38 mouse cellular contexts compared by ENCODE assay signal in the genomic region with DNA sequence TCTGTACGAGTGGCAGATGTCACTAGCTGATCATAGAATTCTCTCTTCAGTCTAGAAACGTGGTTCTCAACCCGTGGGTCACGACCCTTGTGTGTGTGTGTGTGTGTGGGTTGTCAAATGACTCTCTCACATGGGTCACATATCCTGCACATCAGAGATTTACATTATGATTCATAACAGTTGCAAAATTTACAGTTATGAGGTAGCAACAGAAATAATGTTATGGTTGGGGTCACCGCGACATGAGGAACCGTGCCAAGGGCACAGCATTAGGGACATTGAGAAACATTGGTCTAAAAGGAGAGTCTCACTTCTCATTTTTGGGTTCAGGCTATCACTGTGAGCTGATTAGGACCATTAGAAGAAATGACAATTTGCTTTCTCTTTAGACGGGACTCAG. TPM values are rescaled to one million over a fixed set of nuclear protein-coding genes. Genes with fewer than 3 reads are reported as not detected.
DNase-seq lines count a peak whose midpoint lies in the region; ATAC-seq and TF ChIP-seq lines count a peak whose summit lies in the region.
"Had no signal": no experiment of that assay in that cellular context is flagged by ENCODE, and none has a peak within 500 bp of the region (broad histone marks: within the 10 kb centered on the region; RNA-seq: fewer than 3 reads in every experiment).

No protein-coding gene starts in this region.

- no peak overlapping the region for H3K4me2 ChIP-seq in lung, embryonic 14.5 days
- no peak overlapping the region for H3K4me2 ChIP-seq in CH12.LX (ENCODE audit: insufficient read depth, low read depth, poor library complexity, severe bottlenecking)
- H3K4me2 ChIP-seq: embryonic facial prominence, embryonic 15.5 days; forebrain, embryonic 13.5 days; heart, embryonic 12.5 days; hindbrain, embryonic 13.5 days; liver, embryonic 13.5 days; lung, embryonic 15.5 days; midbrain, embryonic 13.5 days had no signal

- no peak for TF ChIP-seq RAD21 in CH12.LX (IDR thresholded peaks at IDR 0.05; ENCODE audit: low read depth, low read length)

- H3K4me1 ChIP-seq in lung, embryonic 14.5 days (ENCODE audit: insufficient read depth), result peaks cover 11% of the 10 kb centered on the region; the same call in 1 of the 2 replicates
- peaks cover 13 to 14% of the 10 kb centered on the region in 2 experiments for H3K4me1 ChIP-seq in CH12.LX (ENCODE audit: control insufficient read depth in 1 of 2, insufficient read depth in 2 of 2)
- H3K4me1 ChIP-seq in limb, embryonic 10.5 days, result peaks cover 82% of the 10 kb centered on the region
- H3K4me1 ChIP-seq: heart, embryonic 12.5 days had no signal

- 61% methylated on average over 8 of the region's 8 CpGs for WGBS in lung, embryonic 14.5 days
- 77% methylated on average over 8 of the region's 8 CpGs for WGBS in limb, embryonic 10.5 days

- no peaks in the 10 kb centered on the region for H3K36me3 ChIP-seq in lung, embryonic 14.5 days (ENCODE audit: insufficient read depth)
- no peaks in the 10 kb centered on the region for H3K36me3 ChIP-seq in CH12.LX (replicated peaks in 1 of 2; ENCODE audit: control insufficient read depth in 1 of 2, insufficient read depth in 1 of 2, low read length in 1 of 2)
- H3K36me3 ChIP-seq in limb, embryonic 10.5 days, result no peaks in the 10 kb centered on the region
- H3K36me3 ChIP-seq: embryonic facial prominence, embryonic 10.5 days; embryonic facial prominence, embryonic 15.5 days; heart, embryonic 12.5 days; hindbrain, embryonic 13.5 days; liver, embryonic 13.5 days; lung, embryonic 15.5 days; midbrain, embryonic 13.5 days had no signal

- no peaks in the 10 kb centered on the region for H3K9me3 ChIP-seq in lung, embryonic 14.5 days (ENCODE audit: low read depth, low read length)
- H3K9me3 ChIP-seq in CH12.LX (replicated peaks; ENCODE audit: low read length), result no peaks in the 10 kb centered on the region
- no peaks in the 10 kb centered on the region for H3K9me3 ChIP-seq in limb, embryonic 10.5 days (replicated peaks)
- H3K9me3 ChIP-seq: embryonic facial prominence, embryonic 10.5 days; embryonic facial prominence, embryonic 15.5 days; forebrain, embryonic 13.5 days; heart, embryonic 12.5 days; hindbrain, embryonic 13.5 days; liver, embryonic 13.5 days; lung, embryonic 15.5 days; midbrain, embryonic 13.5 days had no signal

- no peak overlapping the region for H3K9ac ChIP-seq in lung, embryonic 14.5 days
- H3K9ac ChIP-seq in CH12.LX (ENCODE audit: insufficient read depth, low read depth), result no peak overlapping the region
- H3K9ac ChIP-seq: embryonic facial prominence, embryonic 15.5 days; forebrain, embryonic 13.5 days; heart, embryonic 12.5 days; hindbrain, embryonic 13.5 days; liver, embryonic 13.5 days; lung, embryonic 15.5 days; midbrain, embryonic 13.5 days had no signal

- TF ChIP-seq CTCF in lung, embryonic 14.5 days (IDR thresholded peaks at IDR 0.05; ENCODE audit: low read depth), result no peak
- TF ChIP-seq CTCF in CH12.LX (conservative IDR thresholded peaks at IDR 0.05 in 1 of 2, IDR thresholded peaks at IDR 0.05 in 1 of 2; ENCODE audit: low read depth in 2 of 2, low read length in 2 of 2), result no peak

- no peak for ATAC-seq in lung, embryonic 14.5 days (ENCODE audit: insufficient read depth)
- ATAC-seq: forebrain, embryonic 13.5 days; intestine, embryonic 16.5 days; midbrain, embryonic 13.5 days; Patski had no signal

- H3K4me3 ChIP-seq in lung, embryonic 14.5 days (ENCODE audit: low read depth, low read length), result no peak overlapping the region
- no peak overlapping the region for H3K4me3 ChIP-seq in CH12.LX (replicated peaks in 1 of 3; ENCODE audit: low read depth in 2 of 3, low read length in 2 of 3, poor library complexity in 1 of 3)
- no peak overlapping the region for H3K4me3 ChIP-seq in limb, embryonic 10.5 days
- H3K4me3 ChIP-seq: embryonic facial prominence, embryonic 10.5 days; embryonic facial prominence, embryonic 15.5 days; forebrain, embryonic 13.5 days; heart, embryonic 12.5 days; hindbrain, embryonic 13.5 days; liver, embryonic 13.5 days; lung, embryonic 15.5 days; midbrain, embryonic 13.5 days had no signal

- TF ChIP-seq POLR2A in CH12.LX (IDR thresholded peaks at IDR 0.05; ENCODE audit: low read depth, low read length), result no peak

- dilution Hi-C loops in CH12.LX (cut with MboI; ENCODE audit: extremely low pct_ligation_motif_present, extremely low pct_unique_long_range_greater_than_20kb, low sequenced_read_pairs), result no loop called here

- in situ Hi-C loops in CH12.LX (cut with MboI; ENCODE audit: low pct_ligation_motif_present, low pct_unique_long_range_greater_than_20kb, low sequenced_read_pairs), result no loop called here

- intact Hi-C loops in left cerebral cortex, postnatal 14 days (cut with DNase I), result no loop called here

- H3K79me2 ChIP-seq in CH12.LX (replicated peaks; ENCODE audit: control insufficient read depth, extremely low read depth, insufficient read depth, poor library complexity, severe bottlenecking), result no peaks in the 10 kb centered on the region

- TF ChIP-seq EP300 in CH12.LX (IDR thresholded peaks at IDR 0.05; ENCODE audit: low read length), result peak; percentile 62; the same call in 1 of the 2 replicates

- H3K27me3 ChIP-seq in lung, embryonic 14.5 days (ENCODE audit: insufficient read depth, low read length), result no peaks in the 10 kb centered on the region
- peaks cover 80% of the 10 kb centered on the region for H3K27me3 ChIP-seq in CH12.LX (replicated peaks)
- H3K27me3 ChIP-seq in limb, embryonic 10.5 days (ENCODE audit: low read depth, poor library complexity, severe bottlenecking), result peaks cover 14% of the 10 kb centered on the region; the same call in 1 of the 2 replicates
- H3K27me3 ChIP-seq: embryonic facial prominence, embryonic 15.5 days; forebrain, embryonic 13.5 days; hindbrain, embryonic 13.5 days; lung, embryonic 15.5 days; midbrain, embryonic 13.5 days; Patski had no signal

- H3K27ac ChIP-seq in lung, embryonic 14.5 days (ENCODE audit: low read depth), result no peak overlapping the region
- H3K27ac ChIP-seq in CH12.LX (ENCODE audit: insufficient read depth, low read depth), result no peak overlapping the region
- peak overlapping the region; percentile 80; the same call in 1 of the 2 replicates for H3K27ac ChIP-seq in limb, embryonic 10.5 days
- H3K27ac ChIP-seq: embryonic facial prominence, embryonic 15.5 days; forebrain, embryonic 13.5 days; hindbrain, embryonic 13.5 days; kidney, postnatal 0 days; liver, embryonic 13.5 days; lung, embryonic 15.5 days; midbrain, embryonic 13.5 days; stomach, postnatal 0 days had no signal

- DNase-seq in lung, embryonic 14.5 days, result peak; percentile 41
- no peak for DNase-seq in lung, postnatal 10 days
- DNase-seq in CH12.LX (ENCODE audit: extremely low read depth) (peak; percentile 31), MN1 (ENCODE audit: low spot score) (no peak)
- no peak for DNase-seq in limb, embryonic 10.5 days (ENCODE audit: low spot score)
- DNase-seq in monocyte, adult 2 months (ENCODE audit: low read depth in 1 of 2, low spot score in 2 of 2), result peak; percentile 78 to 81
- DNase-seq in kidney, postnatal 14 days, result no peak
- no peak for DNase-seq in left cerebral cortex, postnatal 14 days (ENCODE audit: low spot score in 2 of 2)
- DNase-seq: adrenal gland, postnatal 14 days; cerebellum, adult 11-12 months; cerebellum, postnatal 14 days; gastrocnemius, postnatal 14 days; heart, adult 18-20 months; heart, postnatal 4 days; kidney, adult 8-10 months; layer of hippocampus, postnatal 36 days; liver, embryonic 13.5 days; right cerebral cortex, adult 18-20 months; spleen, adult 18-20 months; thymus, adult 2 months; thymus, postnatal 36 days had no signal

TF ChIP-seq in CH12.LX, 34 proteins besides CTCF, POLR2A, EP300 and RAD21:
- TF ChIP-seq E2F4 (IDR thresholded peaks at IDR 0.05; ENCODE audit: insufficient replicate concordance, low read depth, low read length) (no peak), ZMIZ1 (IDR thresholded peaks at IDR 0.05; ENCODE audit: low read depth, low read length) (no peak), USF1 (IDR thresholded peaks at IDR 0.05; ENCODE audit: low read depth, low read length) (no peak), MEF2A (IDR thresholded peaks at IDR 0.05; ENCODE audit: borderline replicate concordance, low read depth, low read length) (peak; percentile 40; the same call in 1 of the 2 replicates), POLR2AphosphoS2 (IDR thresholded peaks at IDR 0.05; ENCODE audit: low read depth, low read length) (no peak), BHLHE40 (IDR thresholded peaks at IDR 0.05; ENCODE audit: low read depth, low read length) (peak; percentile 81), ETS1 (conservative IDR thresholded peaks at IDR 0.05; ENCODE audit: low read depth, low read length) (peak; percentile 20; the same call in 1 of the 2 replicates), IRF4 (IDR thresholded peaks at IDR 0.05; ENCODE audit: low read depth, low read length) (peak; percentile 77)
TF ChIP-seq in CH12.LX: peak in this region for 4.

RNA-seq across cellular contexts. Expression of a gene that starts 24.3 kb away (rescaled TPM):
- not detected in 2 replicates for polyA plus RNA-seq in lung, embryonic 14.5 days (2014; fragmentation: Nextera tagmentation; extraction: Ambion mirVana)
- 0.38 TPM in 1 of 2 replicates, not detected in the other for total RNA-seq in CH12.LX (2012; rRNA removed)
- not detected in 2 replicates for total RNA-seq in CH12.LX (2014; rRNA removed)
- polyA plus RNA-seq in CH12.LX (2012; ENCODE audit: insufficient read length, low read depth), result not detected in 2 replicates
- 0.33 TPM in 1 of 2 replicates, not detected in the other for polyA plus RNA-seq in limb, embryonic 10.5 days (2016; fragmentation: Nextera tagmentation; extraction: Ambion mirVana)
- total RNA-seq in left cerebral cortex, postnatal 14 days (2021), result under 1 TPM in 1 of 2 experiments, not detected in 1; 0.77 TPM
- total RNA-seq: adrenal gland, postnatal 14 days; ES-E14; gastrocnemius, postnatal 14 days; layer of hippocampus, postnatal 36 days; left cerebral cortex, postnatal 36 days; megakaryocyte-erythroid progenitor cell, adult 5-6 weeks; neutrophil, adult 5-6 weeks had no signal
- polyA plus RNA-seq: embryonic facial prominence, embryonic 10.5 days; embryonic facial prominence, embryonic 15.5 days; hindbrain, embryonic 13.5 days; large intestine, adult 2 months; liver, embryonic 13.5 days; lung, embryonic 15.5 days; midbrain, embryonic 13.5 days; neural tube, embryonic 11.5 days; Patski; stomach, postnatal 0 days; thymus, adult 2 months had no signal

Comparison
In these comparisons a context has a peak if more than half of its experiments do, and no peak if none do; other contexts are left out.
1. DNase-seq: peak in lung, embryonic 14.5 days (single experiment), CH12.LX (single experiment) and monocyte, adult 2 months (2 of 2); none in lung, postnatal 10 days (single experiment), limb, embryonic 10.5 days (single experiment), kidney, postnatal 14 days (single experiment), left cerebral cortex, postnatal 14 days (0 of 2) and MN1 (single experiment).